Mouse (Mus musculus): ENCODE data around the gene Map1s. TPM values are rescaled to one million over a fixed set of nuclear protein-coding genes. Genes with fewer than 3 reads are reported as not detected.

Gene Map1s
- polyA plus RNA-seq, 1 experiment from 2014 or later = 60.1 TPM

GRCm38 (mm10) chr8:70928778-70929322 lies 23.1 kb downstream of the Map1s start:
- Histone ChIP-seq H3K9ac (replicated peaks) (no peak overlapping the region), H3K4me2 (replicated peaks) (no peak overlapping the region), H3K36me3 (no peaks in the 10 kb centered on the region), H3K4me3 (no peak overlapping the region), H3K4me1 (no peaks in the 10 kb centered on the region), H3K27me3 (no peaks in the 10 kb centered on the region), H3K9me3 (no peaks in the 10 kb centered on the region), H3K27ac (replicated peaks) (no peak overlapping the region)
- no peak for ATAC-seq (replicated peaks)
- 86% methylated on average over 5 of the region's 5 CpGs for WGBS

GRCm38 (mm10) chr8:70931731-70932130 lies 26.0 kb downstream of the Map1s start:
- Histone ChIP-seq H3K4me1 (no peaks in the 10 kb centered on the region), H3K9me3 (no peaks in the 10 kb centered on the region), H3K27me3 (no peaks in the 10 kb centered on the region), H3K27ac (replicated peaks) (no peak overlapping the region), H3K4me3 (no peak overlapping the region), H3K4me2 (replicated peaks) (no peak overlapping the region), H3K36me3 (no peaks in the 10 kb centered on the region), H3K9ac (replicated peaks) (no peak overlapping the region)
- 93% methylated on average over 11 of the region's 11 CpGs for WGBS
- ATAC-seq (replicated peaks) = no peak

GRCm38 (mm10) chr8:70933036-70933435 lies 27.3 kb downstream of the Map1s start:
- Histone ChIP-seq H3K27ac (replicated peaks) (no peak overlapping the region), H3K27me3 (no peaks in the 10 kb centered on the region), H3K9ac (replicated peaks) (no peak overlapping the region), H3K4me2 (replicated peaks) (no peak overlapping the region), H3K9me3 (no peaks in the 10 kb centered on the region), H3K36me3 (no peaks in the 10 kb centered on the region), H3K4me1 (no peaks in the 10 kb centered on the region), H3K4me3 (no peak overlapping the region)
- ATAC-seq (replicated peaks) = no peak
- WGBS = 91% methylated on average over 4 of the region's 4 CpGs

DNA sequence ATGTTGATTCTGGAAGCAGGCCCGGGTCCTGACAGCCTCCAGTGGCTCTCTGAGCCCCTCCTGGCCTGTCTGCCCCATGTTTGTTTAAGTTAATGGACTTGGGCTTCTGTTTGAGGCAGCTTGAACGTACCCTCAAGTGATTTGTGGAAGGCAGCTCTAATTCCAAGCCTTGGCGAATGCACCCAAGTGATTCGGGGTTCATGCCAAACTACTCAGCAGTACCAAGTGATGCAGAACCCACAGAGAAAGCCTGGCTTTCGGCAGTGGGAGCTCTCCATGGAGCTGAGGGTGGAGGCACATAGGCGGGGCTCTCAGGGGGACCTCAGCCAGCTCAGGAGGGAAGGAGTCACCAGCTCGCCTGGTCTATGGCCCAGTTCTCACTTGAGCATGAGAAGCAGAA lies 29.1 kb downstream of the Map1s start:
- H3K4me3 ChIP-seq = no peak overlapping the region
- no peaks in the 10 kb centered on the region for H3K27me3 ChIP-seq
- H3K4me2 ChIP-seq (replicated peaks) = no peak overlapping the region
- no peak overlapping the region for H3K9ac ChIP-seq (replicated peaks)
- WGBS = 71% methylated on average over 7 of the region's 7 CpGs
- H3K9me3 ChIP-seq = no peaks in the 10 kb centered on the region
- ATAC-seq (replicated peaks) = no peak
- H3K4me1 ChIP-seq = no peaks in the 10 kb centered on the region
- no peaks in the 10 kb centered on the region for H3K36me3 ChIP-seq
- H3K27ac ChIP-seq (replicated peaks) = no peak overlapping the region

- WGBS = 83% methylated on average over 6 of the region's 6 CpGs
- no peak for ATAC-seq (replicated peaks)
These were observed 31.5 kb downstream of the Map1s start for GRCm38 (mm10) chr8:70937200-70937599.

GRCm38 (mm10) chr8:70941478-70941877 lies 35.7 kb downstream of the Map1s start:
- H3K27ac ChIP-seq (replicated peaks) = no peak overlapping the region
- no peaks in the 10 kb centered on the region for H3K27me3 ChIP-seq
- H3K4me3 ChIP-seq = no peak overlapping the region
- H3K9me3 ChIP-seq = no peaks in the 10 kb centered on the region
- no peak for ATAC-seq (replicated peaks)
- H3K9ac ChIP-seq (replicated peaks) = no peak overlapping the region
- H3K4me1 ChIP-seq = no peaks in the 10 kb centered on the region
- no peak overlapping the region for H3K4me2 ChIP-seq (replicated peaks)
- no peaks in the 10 kb centered on the region for H3K36me3 ChIP-seq
- WGBS = 67% methylated on average over 2 of the region's 2 CpGs

More at GRCm38 (mm10) chr8:70937200-70937599, 31.5 kb downstream of the Map1s start:
- Histone ChIP-seq H3K9ac (replicated peaks) (no peak overlapping the region), H3K4me3 (no peak overlapping the region), H3K4me2 (replicated peaks) (no peak overlapping the region), H3K36me3 (no peaks in the 10 kb centered on the region), H3K4me1 (no peaks in the 10 kb centered on the region), H3K9me3 (no peaks in the 10 kb centered on the region), H3K27ac (replicated peaks) (no peak overlapping the region), H3K27me3 (no peaks in the 10 kb centered on the region)

- Histone ChIP-seq H3K27me3 (no peaks in the 10 kb centered on the region), H3K27ac (replicated peaks) (no peak overlapping the region), H3K9ac (replicated peaks) (no peak overlapping the region), H3K9me3 (no peaks in the 10 kb centered on the region), H3K4me3 (no peak overlapping the region), H3K4me2 (replicated peaks) (no peak overlapping the region), H3K4me1 (no peaks in the 10 kb centered on the region), H3K36me3 (no peaks in the 10 kb centered on the region)
- WGBS = 38% methylated on average over 1 of the region's 1 CpGs
- no peak for ATAC-seq (replicated peaks)
These were observed 37.5 kb downstream of the Map1s start for GRCm38 (mm10) chr8:70943187-70943586.

DNA sequence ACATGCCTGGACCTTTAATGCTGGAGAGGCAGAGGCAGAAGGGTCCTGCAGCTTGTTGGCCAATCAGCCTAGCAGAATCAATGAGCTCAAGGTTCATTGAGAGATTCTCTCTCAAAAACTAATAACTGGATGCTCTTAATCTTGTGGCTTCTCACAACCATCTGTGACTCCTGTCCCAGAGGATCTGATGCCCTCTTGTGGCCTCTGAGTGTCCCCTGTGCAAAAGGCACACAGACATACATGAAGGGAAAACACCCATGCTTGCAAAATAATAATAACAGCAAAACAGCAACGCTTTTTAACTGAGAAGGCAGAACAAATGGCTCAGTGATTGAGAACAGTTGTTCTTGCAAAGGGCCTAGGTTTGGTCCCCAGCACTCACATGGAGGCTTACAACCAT lies 44.1 kb downstream of the Map1s start:
- WGBS = 78% methylated on average over 1 of the region's 1 CpGs
- no peaks in the 10 kb centered on the region for H3K9me3 ChIP-seq
- H3K9ac ChIP-seq (replicated peaks) = no peak overlapping the region
- no peak overlapping the region for H3K4me3 ChIP-seq
- no peaks in the 10 kb centered on the region for H3K27me3 ChIP-seq
- H3K4me1 ChIP-seq = no peaks in the 10 kb centered on the region
- H3K27ac ChIP-seq (replicated peaks) = no peak overlapping the region
- no peak for ATAC-seq (replicated peaks)
- H3K4me2 ChIP-seq (replicated peaks) = no peak overlapping the region
- H3K36me3 ChIP-seq = no peaks in the 10 kb centered on the region

- Histone ChIP-seq H3K36me3 (no peaks in the 10 kb centered on the region), H3K9me3 (no peaks in the 10 kb centered on the region), H3K4me3 (no peak overlapping the region), H3K27me3 (no peaks in the 10 kb centered on the region), H3K9ac (replicated peaks) (no peak overlapping the region), H3K4me2 (replicated peaks) (no peak overlapping the region), H3K27ac (replicated peaks) (no peak overlapping the region), H3K4me1 (no peaks in the 10 kb centered on the region)
- 82% methylated on average over 14 of the region's 14 CpGs for WGBS
- ATAC-seq (replicated peaks) = no peak
These were observed 55.2 kb downstream of the Map1s start for GRCm38 (mm10) chr8:70960703-70961472.

- no peaks in the 10 kb centered on the region for H3K4me1 ChIP-seq
- ATAC-seq (replicated peaks) = no peak
- no peak overlapping the region for H3K27ac ChIP-seq (replicated peaks)
- no peaks in the 10 kb centered on the region for H3K27me3 ChIP-seq
- WGBS = 6% methylated on average over 3 of the region's 3 CpGs
- H3K9ac ChIP-seq (replicated peaks) = no peak overlapping the region
- no peak overlapping the region for H3K4me2 ChIP-seq (replicated peaks)
- no peaks in the 10 kb centered on the region for H3K36me3 ChIP-seq
- H3K9me3 ChIP-seq = no peaks in the 10 kb centered on the region
- no peak overlapping the region for H3K4me3 ChIP-seq
These were observed 58.4 kb downstream of the Map1s start for GRCm38 (mm10) chr8:70964159-70964558.

DNA sequence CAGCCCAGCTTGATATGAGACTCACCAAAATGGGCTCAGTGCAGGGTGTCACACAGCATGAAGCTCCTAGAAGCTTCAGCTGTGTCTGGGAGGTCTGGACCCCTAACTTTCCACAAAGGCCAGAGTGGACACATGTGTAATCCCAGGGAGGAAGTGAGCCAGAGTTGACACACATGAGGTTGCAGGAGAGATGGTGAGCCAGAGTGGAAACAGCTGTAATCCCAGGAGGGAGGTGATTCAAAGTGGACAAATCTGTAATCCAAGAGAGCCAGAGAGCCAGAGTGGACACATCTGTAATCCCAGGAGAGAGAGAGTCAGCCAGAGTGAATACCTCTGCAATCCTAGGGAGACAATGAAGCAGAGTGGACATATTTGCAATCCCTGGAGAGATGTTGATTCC lies 59.1 kb downstream of the Map1s start:
- Histone ChIP-seq H3K9me3 (no peaks in the 10 kb centered on the region), H3K27me3 (no peaks in the 10 kb centered on the region), H3K4me3 (no peak overlapping the region), H3K36me3 (no peaks in the 10 kb centered on the region), H3K4me1 (no peaks in the 10 kb centered on the region), H3K9ac (replicated peaks) (no peak overlapping the region), H3K27ac (replicated peaks) (no peak overlapping the region), H3K4me2 (replicated peaks) (no peak overlapping the region)
- ATAC-seq (replicated peaks) = no peak
